Mouse (Mus musculus): Measurements from ENCODE around the gene Mtmr14. TPM values are rescaled to one million over a fixed set of nuclear protein-coding genes. Genes with fewer than 3 reads are reported as not detected.

The Mtmr14 gene
- total RNA-seq (2012; rRNA removed) (63.9 and 83.4 TPM in 2 replicates), total RNA-seq (2014; rRNA removed) (80.0 and 81.0 TPM in 2 replicates), polyA plus RNA-seq (2012; ENCODE audit: insufficient read length, low read depth) (88.0 and 89.2 TPM in 2 replicates)

DNA sequence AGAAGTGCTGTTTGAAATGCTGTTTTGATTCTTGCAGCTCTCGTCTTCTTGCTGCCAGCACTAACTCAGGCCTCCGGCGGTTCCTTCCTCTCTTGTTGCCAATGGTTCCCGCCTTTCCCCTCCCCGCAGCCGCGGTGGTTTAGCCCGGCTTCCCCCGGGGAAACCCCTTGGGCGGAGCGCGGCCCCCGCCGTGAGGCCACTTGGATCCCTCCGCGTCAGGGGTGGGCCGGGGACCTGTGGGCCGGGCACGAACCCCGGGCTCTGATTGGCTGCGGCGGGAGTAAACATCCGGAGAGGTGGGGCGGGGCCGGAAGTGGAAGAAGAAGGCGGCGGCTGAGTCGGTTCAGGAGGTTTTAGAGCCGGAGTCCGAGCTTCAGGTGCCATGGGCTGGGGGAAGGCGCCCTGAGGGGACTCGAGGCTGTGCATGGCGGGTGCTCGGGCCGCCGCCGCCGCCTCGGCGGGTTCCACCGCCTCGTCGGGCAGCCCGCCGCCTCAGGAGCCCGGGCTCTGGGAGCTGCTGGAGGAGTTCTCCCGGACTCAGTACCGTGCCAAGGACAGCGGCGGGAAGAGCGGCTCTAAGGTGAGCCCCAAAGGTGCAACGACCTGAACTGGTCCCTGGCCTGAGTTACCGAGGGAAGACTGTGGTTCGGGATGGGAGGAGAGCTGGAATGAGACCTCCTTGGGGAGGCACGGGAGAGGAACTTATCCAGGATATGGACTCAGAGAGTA is at the start of gene Mtmr14:
Gene Mtmr14, plus strand, starts transcription at position 302 of the 729 bp plus-strand sequence.
- peak within 1 kb of the TSS; percentile 83 to 97 (median 95) for H3K4me3 ChIP-seq (replicated peaks in 1 of 3; ENCODE audit: low read depth in 2 of 3, low read length in 2 of 3, poor library complexity in 1 of 3)
- no peaks in the 10 kb centered on the region for H3K27me3 ChIP-seq (replicated peaks)
- in situ Hi-C loops (cut with MboI; ENCODE audit: low pct_ligation_motif_present, low pct_unique_long_range_greater_than_20kb, low sequenced_read_pairs) = loop anchor here (5.0 kb wide), 1 partner anchor 65 kb away; no protein-coding TSS in a partner anchor
- DNase-seq (ENCODE audit: extremely low read depth) = peak; percentile 97
- H3K4me2 ChIP-seq (ENCODE audit: insufficient read depth, low read depth, poor library complexity, severe bottlenecking) = peak within 1 kb of the TSS; percentile 83
- H3K9ac ChIP-seq (ENCODE audit: insufficient read depth, low read depth) = peak within 1 kb of the TSS; percentile 67
- peak within 1 kb of the TSS; percentile 55; the same call in 1 of the 2 replicates for H3K27ac ChIP-seq (ENCODE audit: insufficient read depth, low read depth)
- H3K79me2 ChIP-seq (replicated peaks; ENCODE audit: control insufficient read depth, extremely low read depth, insufficient read depth, poor library complexity, severe bottlenecking) = peaks cover 24% of the 10 kb centered on the region
- H3K9me3 ChIP-seq (replicated peaks; ENCODE audit: low read length) = no peaks in the 10 kb centered on the region
- peaks cover 15 to 33% of the 10 kb centered on the region in 2 experiments for H3K36me3 ChIP-seq (replicated peaks in 1 of 2; ENCODE audit: control insufficient read depth in 1 of 2, insufficient read depth in 1 of 2, low read length in 1 of 2)
- dilution Hi-C loops (cut with MboI; ENCODE audit: extremely low pct_ligation_motif_present, extremely low pct_unique_long_range_greater_than_20kb, low sequenced_read_pairs) = no loop called here
- peaks cover 6 to 59% of the 10 kb centered on the region in 2 experiments; a peak in 3 of 4 replicates for H3K4me1 ChIP-seq (ENCODE audit: control insufficient read depth in 1 of 2, insufficient read depth in 2 of 2)
- TF ChIP-seq MAFK (IDR thresholded peaks at IDR 0.05; ENCODE audit: insufficient replicate concordance, low read length) (no peak), ZMIZ1 (IDR thresholded peaks at IDR 0.05; ENCODE audit: low read depth, low read length) (peak; percentile 54; the same call in 1 of the 2 replicates), ELF1 (IDR thresholded peaks at IDR 0.05; ENCODE audit: low read depth, low read length) (peak; percentile 85), MAX (IDR thresholded peaks at IDR 0.05; ENCODE audit: low read length) (peak; percentile 70), BHLHE40 (IDR thresholded peaks at IDR 0.05; ENCODE audit: low read depth, low read length) (0 out of 2 replicates have a peak, but pooled peaks have one; percentile 32), NRF1 (IDR thresholded peaks at IDR 0.05; ENCODE audit: low read depth, low read length) (peak; percentile 50), UBTF (IDR thresholded peaks at IDR 0.05; ENCODE audit: low read depth, low read length) (0 out of 2 replicates have a peak, but pooled peaks have one; percentile 71), JUND (conservative IDR thresholded peaks at IDR 0.05; ENCODE audit: low read depth, low read length) (no peak), TCF12 (IDR thresholded peaks at IDR 0.05; ENCODE audit: low read depth, low read length) (peak; percentile 84), CHD1 (IDR thresholded peaks at IDR 0.05; ENCODE audit: low read depth, low read length) (peak; percentile 99), CTCF (conservative IDR thresholded peaks at IDR 0.05 in 1 of 2, IDR thresholded peaks at IDR 0.05 in 1 of 2; ENCODE audit: low read depth in 2 of 2, low read length in 2 of 2) (no peak), SMC3 (IDR thresholded peaks at IDR 0.05; ENCODE audit: low read depth, low read length) (peak; percentile 25), USF1 (IDR thresholded peaks at IDR 0.05; ENCODE audit: low read depth, low read length) (no peak), E2F4 (IDR thresholded peaks at IDR 0.05; ENCODE audit: insufficient replicate concordance, low read depth, low read length) (peak; percentile 90; the same call in 1 of the 2 replicates), ZNF384 (IDR thresholded peaks at IDR 0.05; ENCODE audit: low read depth, low read length) (no peak), ZKSCAN1 (IDR thresholded peaks at IDR 0.05; ENCODE audit: borderline replicate concordance, low read depth, low read length) (no peak), POLR2AphosphoS2 (IDR thresholded peaks at IDR 0.05; ENCODE audit: low read depth, low read length) (0 out of 2 replicates have a peak, but pooled peaks have one; percentile 42), KAT2A (IDR thresholded peaks at IDR 0.05; ENCODE audit: insufficient replicate concordance, low read length) (peak; percentile 75; the same call in 1 of the 2 replicates), RCOR1 (conservative IDR thresholded peaks at IDR 0.05; ENCODE audit: low read depth, low read length) (no peak), IRF4 (IDR thresholded peaks at IDR 0.05; ENCODE audit: low read depth, low read length) (peak; percentile 70), MEF2A (IDR thresholded peaks at IDR 0.05; ENCODE audit: borderline replicate concordance, low read depth, low read length) (peak; percentile 83), MXI1 (IDR thresholded peaks at IDR 0.05; ENCODE audit: low read depth, low read length) (peak; percentile 77; the same call in 1 of the 2 replicates), GABPA (IDR thresholded peaks at IDR 0.05; ENCODE audit: insufficient replicate concordance, low read depth, low read length) (no peak), USF2 (conservative IDR thresholded peaks at IDR 0.05; ENCODE audit: low read depth, low read length) (no peak), JUN (IDR thresholded peaks at IDR 0.05; ENCODE audit: insufficient read depth, low read depth, low read length) (no peak), NELFE (IDR thresholded peaks at IDR 0.05; ENCODE audit: low read depth, low read length) (peak; percentile 73), EP300 (IDR thresholded peaks at IDR 0.05; ENCODE audit: low read length) (0 out of 2 replicates have a peak, but pooled peaks have one; percentile 31), CHD2 (IDR thresholded peaks at IDR 0.05; ENCODE audit: low read length) (peak; percentile 86), PAX5 (IDR thresholded peaks at IDR 0.05; ENCODE audit: low read length) (no peak), MAZ (IDR thresholded peaks at IDR 0.05; ENCODE audit: low read depth, low read length) (peak; percentile 91), ZC3H11A (IDR thresholded peaks at IDR 0.05; ENCODE audit: low read depth, low read length) (no peak), MYC (IDR thresholded peaks at IDR 0.05; ENCODE audit: low read depth, low read length) (no peak), TBP (conservative IDR thresholded peaks at IDR 0.05; ENCODE audit: low read depth, low read length) (0 out of 2 replicates have a peak, but pooled peaks have one; percentile 1), RAD21 (IDR thresholded peaks at IDR 0.05; ENCODE audit: low read depth, low read length) (no peak; the same call in 1 of the 2 replicates), POLR2A (IDR thresholded peaks at IDR 0.05; ENCODE audit: low read depth, low read length) (peak; percentile 60), ETS1 (conservative IDR thresholded peaks at IDR 0.05; ENCODE audit: low read depth, low read length) (peak; percentile 73), HCFC1 (IDR thresholded peaks at IDR 0.05; ENCODE audit: low read depth, low read length) (peak; percentile 84), SIN3A (IDR thresholded peaks at IDR 0.05; ENCODE audit: low read length) (peak; percentile 98)
